Mouse (Mus musculus) layer of hippocampus, adult 8-10 months (tissue): ENCODE data around the gene Olfr825. TPM values are rescaled to one million over a fixed set of nuclear protein-coding genes. Genes with fewer than 3 reads are reported as not detected.
"Not testable (repeated sequence)": the region's sequence is repeated elsewhere in the genome, so short reads cannot be mapped to it uniquely, and the experiment has no call there.

Experiments
- DNase-seq, 2 experiments: peaks; one replicate each; pipeline ENCODE4 v3.0.0; 2022; ENCODE audit warnings: low spot score in 2 of 2
- total RNA-seq, 4 experiments: library from RNA; stranded (reverse); gene quantifications; 2 replicates each; pipeline ENCODE4 v1.2.4; 2022

Gene Olfr825
- total RNA-seq, result not detected

DNA sequence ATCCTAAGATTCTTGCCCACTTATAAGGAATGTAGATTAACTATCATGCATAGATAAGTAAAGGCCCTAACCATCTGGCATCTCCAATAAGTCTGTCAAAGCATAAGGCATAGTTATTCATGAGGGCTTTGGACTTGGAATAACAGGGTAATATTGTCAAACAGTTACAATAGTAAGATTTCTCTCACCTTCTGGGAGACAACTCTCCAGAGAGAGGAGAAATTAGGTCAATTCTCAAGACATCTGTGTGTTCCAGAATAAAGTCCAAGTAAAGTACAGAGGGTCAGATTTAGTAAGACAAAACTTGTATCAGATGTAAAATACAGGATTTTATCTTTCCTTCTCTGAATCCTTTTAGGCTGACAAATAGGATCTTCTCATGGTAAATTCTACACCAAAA lies at the start of gene Olfr825:
Olfr825 (minus strand) TSS at position 101 of the 400 bp plus-strand sequence.
- DNase-seq, result no peak

DNA sequence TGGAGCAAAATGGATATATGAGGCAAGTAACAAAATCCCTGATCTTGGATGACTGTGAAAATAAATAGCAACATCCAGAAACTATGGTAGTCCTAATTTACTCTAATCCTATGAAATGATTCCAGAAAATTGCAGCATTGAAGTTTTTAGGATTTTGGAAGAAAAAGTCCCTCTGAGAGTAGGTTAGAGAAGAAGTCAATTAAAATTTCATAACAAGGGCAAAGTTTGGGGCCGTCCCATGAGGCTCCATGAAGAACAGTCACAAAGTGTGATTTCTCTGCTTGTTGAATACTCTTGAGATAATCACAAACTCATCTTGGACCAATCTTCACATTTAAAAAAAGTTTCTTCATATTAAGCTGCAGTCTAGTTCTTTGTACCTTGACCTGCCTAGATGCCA lies 47.7 kb upstream of the Olfr825 start, which contains the start of gene Olfr827:
Olfr827 (minus strand) TSS at position 101 of the 400 bp plus-strand sequence.
- no peak for DNase-seq

DNA sequence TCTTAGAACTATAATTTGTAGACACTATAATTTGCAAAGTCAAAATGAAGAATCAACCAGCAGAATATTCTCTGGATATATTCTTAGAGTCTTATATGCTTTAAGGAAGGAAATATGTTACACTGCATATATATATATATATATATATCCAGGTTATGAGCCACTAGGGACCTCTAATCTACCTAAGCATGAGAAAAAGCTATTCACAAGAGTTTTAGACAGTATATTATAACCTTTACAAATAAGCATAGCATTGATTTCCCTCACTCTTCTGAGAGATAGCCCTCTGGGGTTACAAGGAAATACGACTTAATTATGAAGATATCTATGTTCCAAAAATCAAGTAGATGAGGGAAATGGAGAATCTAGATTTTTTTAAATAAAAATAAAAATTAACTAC lies 17.5 kb upstream of the Olfr825 start, which contains the start of gene Olfr826:
Olfr826 (minus strand) TSS at position 101 of the 400 bp plus-strand sequence.
- no peak for DNase-seq

DNA sequence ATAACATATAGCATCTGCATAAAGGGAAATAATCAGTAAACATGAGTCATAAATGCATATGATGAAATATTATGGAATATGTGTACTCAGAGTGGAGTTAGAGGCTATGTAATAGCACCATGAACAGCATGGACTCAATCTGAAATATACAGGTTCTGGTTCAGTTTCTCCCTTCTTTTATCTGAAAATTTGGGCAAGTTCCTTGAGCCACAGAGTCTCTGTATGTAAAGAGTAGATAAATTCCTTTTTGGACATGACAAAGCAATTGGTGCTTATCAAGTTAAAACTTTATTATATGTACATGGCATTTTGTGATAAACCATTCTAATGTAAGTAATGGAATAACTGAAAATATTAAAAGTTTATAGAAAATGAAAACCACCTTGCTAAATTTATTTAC lies 1.4 kb downstream of the Olfr825 start:
- DNase-seq, result no peak

DNA sequence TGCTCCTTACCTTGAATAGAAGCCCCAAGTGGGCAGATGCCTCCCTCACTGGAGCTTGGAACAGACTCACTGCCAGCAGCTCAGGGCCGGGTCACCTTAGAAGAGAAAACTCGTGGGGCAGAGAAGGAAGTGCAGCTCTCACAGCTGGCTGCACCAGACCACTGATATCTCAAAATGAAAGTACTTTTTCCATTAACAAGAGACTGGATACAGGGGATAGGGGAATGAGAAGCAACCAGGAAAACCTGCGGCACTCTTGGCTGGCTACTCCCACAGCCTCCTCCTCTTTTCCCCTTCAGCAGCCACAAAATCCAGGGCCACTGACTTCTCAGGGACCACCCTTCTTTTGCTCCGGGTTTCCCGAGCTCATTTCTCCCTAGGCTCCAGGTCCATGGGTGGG lies 22.4 kb downstream of the Olfr825 start:
- no peak for DNase-seq

DNA sequence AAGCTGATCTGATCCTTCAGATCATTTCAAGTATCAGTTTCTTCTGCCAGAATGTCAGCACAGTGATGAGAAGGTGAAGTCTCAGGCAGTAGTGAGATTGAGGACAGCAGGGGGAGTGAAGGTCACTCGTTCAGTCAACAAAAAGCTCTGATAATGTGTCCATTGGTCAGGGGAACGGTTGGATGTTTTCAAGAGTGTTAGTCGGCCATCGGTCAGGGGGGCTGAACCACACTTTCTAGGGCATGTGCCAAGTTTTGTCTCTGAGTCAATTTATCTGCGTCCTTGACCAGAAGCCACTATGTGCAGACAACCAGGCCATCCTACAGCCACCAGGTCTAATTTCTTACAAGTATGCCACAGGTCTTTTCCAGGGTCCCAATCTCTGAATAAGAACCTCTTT lies 24.1 kb downstream of the Olfr825 start:
- not testable (repeated sequence) for DNase-seq

DNA sequence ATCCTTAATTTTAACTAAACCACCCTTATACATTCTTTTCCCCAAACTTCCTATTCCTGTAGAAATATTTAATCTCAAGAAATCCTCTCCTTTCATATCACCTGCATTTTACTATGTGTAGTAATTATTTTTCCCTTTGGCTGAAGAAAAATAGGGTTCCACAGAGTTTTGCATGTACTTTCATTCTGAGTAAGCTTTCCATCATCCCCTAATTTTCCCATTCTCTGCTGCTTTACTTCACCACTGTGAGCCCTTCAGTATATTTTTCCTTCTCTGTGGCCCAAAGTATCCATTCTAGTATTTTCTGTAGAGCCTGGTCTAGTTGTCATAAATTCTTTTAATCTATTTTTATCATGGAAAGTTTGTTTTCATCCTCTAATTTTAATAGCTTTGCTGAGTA lies 31.8 kb downstream of the Olfr825 start:
- DNase-seq, result no peak

DNA sequence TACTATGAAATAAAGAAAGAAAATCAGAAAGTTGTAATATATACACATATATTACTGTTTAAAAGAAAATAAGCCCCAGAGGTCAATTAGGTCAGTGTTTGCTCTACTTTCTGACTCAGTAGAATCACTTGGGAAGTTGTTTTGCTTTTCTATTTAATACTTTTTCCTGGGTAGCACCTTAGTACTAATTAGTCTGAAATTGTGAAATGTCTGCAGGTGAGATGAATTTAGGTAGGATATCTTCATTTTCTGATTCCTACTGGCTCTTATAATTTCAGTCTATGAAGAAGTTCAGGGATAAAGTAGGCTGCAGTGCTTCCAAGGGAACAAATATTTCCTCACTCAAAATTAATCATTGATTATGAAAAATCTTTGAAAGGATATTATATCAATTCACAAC lies 36.7 kb downstream of the Olfr825 start, which contains the start of gene Olfr824:
Olfr824 (minus strand) TSS at position 101 of the 400 bp plus-strand sequence.
- not testable (repeated sequence) for DNase-seq

DNA sequence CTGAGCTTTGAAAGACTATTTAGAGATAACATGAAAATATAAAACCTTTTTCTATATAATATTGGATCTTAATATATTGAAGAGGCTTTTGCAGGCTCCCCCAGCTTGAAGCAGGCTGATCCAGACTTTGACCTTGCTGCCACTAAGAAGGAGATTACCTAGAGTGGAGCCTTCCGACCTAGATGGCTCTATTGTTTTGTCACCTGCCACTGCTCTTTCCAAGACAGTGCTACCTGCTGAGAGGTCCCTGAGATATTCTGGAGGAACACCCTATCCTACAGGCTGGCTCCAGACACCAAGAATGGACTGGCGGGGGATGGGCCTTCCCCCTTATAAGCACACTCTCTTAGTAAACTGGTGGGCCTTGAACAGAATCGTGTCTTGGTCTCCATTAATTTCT lies 50.5 kb downstream of the Olfr825 start:
- DNase-seq, result not testable (repeated sequence)

DNA sequence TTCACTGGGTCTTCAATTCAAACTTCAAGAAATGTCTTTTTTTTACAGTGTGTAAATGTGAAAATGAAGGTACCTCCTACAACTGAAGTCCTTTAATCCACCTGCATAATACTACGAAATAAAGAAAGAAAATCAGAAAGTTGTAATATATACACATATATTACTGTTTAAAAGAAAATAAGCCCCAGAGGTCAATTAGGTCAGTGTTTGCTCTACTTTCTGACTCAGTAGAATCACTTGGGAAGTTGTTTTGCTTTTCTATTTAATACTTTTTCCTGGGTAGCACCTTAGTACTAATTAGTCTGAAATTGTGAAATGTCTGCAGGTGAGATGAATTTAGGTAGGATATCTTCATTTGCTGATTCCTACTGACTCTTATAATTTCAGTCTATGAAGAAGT lies 51.3 kb downstream of the Olfr825 start, which contains the start of gene Olfr823:
Olfr823 (minus strand) TSS at position 101 of the 400 bp plus-strand sequence.
- DNase-seq, result not testable (repeated sequence)

Other genes with a start within 250 kb of the Olfr825 start
- gene Olfr818, start 217.7 kb downstream of the Olfr825 start, total RNA-seq, result not detected
- not detected for gene Olfr819, start 199.5 kb downstream of the Olfr825 start, total RNA-seq
- not detected for gene Olfr247, start 190.6 kb downstream of the Olfr825 start, total RNA-seq
- gene Gm10310, start 181.7 kb downstream of the Olfr825 start, total RNA-seq, result not detected
- not detected for gene Olfr820, start 154.1 kb downstream of the Olfr825 start, total RNA-seq
- gene Olfr821, start 136.4 kb downstream of the Olfr825 start, total RNA-seq, result under 1 TPM in 1 of 4 experiments, not detected in 3; 0.43 TPM
- not detected for gene Olfr822, start 95.6 kb downstream of the Olfr825 start, total RNA-seq
- gene Olfr823, start 51.4 kb downstream of the Olfr825 start, total RNA-seq, result not detected
- not detected for gene Olfr824, start 36.8 kb downstream of the Olfr825 start, total RNA-seq
- gene Olfr826, start 17.4 kb upstream of the Olfr825 start, total RNA-seq, result not detected
- gene Olfr827, start 47.6 kb upstream of the Olfr825 start, total RNA-seq, result not detected
- under 1 TPM in 2 of 4 experiments, not detected in 2; 0.22 to 0.32 TPM for gene Neurod4, start 113.5 kb upstream of the Olfr825 start, total RNA-seq
- 1 to 10 TPM; 1.5 to 2.7 (median 1.6) TPM for gene Tespa1, start 156.1 kb upstream of the Olfr825 start, total RNA-seq
- under 1 TPM; 0.10 to 0.25 (median 0.19) TPM for gene Vmn2r84, start 227.6 kb upstream of the Olfr825 start, total RNA-seq